Mouse (Mus musculus) forebrain, postnatal 0 days (tissue): ENCODE results near the gene Fyb. TPM values are rescaled to one million over a fixed set of nuclear protein-coding genes. Genes with fewer than 3 reads are reported as not detected.
A peak's percentile ranks its signal among the peaks of the same experiment; 100 is the strongest.

Source experiments
- ATAC-seq: fragments of 200-750 bp; cut with Nextera tagmentation; 2 replicates; pipeline ENCODE4 v1.8.0; 2017; ENCODE audit warnings: mild to moderate bottlenecking, moderate library complexity
- DNase-seq: peaks from one replicate; pipeline ENCODE4 v3.0.0-alpha.2; 2015
- H3K27ac ChIP-seq: fragments of 300-500 bp; sonication (generic); 2 replicates; pipeline ENCODE4 v1.5.1; 2014; ENCODE audit warnings: low read depth, mild to moderate bottlenecking, antibody characterized with exemption, low read length, moderate library complexity, mixed read lengths
- H3K27me3 ChIP-seq: fragments of 300-500 bp; sonication (generic); 2 replicates; pipeline ENCODE4 v1.6.1; 2014; ENCODE audit warnings: mild to moderate bottlenecking, low read length, mixed read lengths; ENCODE audit not compliant: insufficient read depth
- H3K36me3 ChIP-seq: fragments of 300-500 bp; sonication (generic); 2 replicates; pipeline ENCODE4 v1.6.1; 2014; ENCODE audit warnings: mild to moderate bottlenecking, moderate library complexity; ENCODE audit not compliant: insufficient read depth
- H3K4me1 ChIP-seq: fragments of 300-500 bp; sonication (generic); 2 replicates; pipeline ENCODE4 v1.6.1; 2014; ENCODE audit warnings: antibody characterized with exemption; ENCODE audit not compliant: insufficient read depth
- H3K4me2 ChIP-seq: fragments of 300-500 bp; sonication (generic); 2 replicates; pipeline ENCODE4 v1.6.1; 2014; ENCODE audit warnings: low read depth, mild to moderate bottlenecking, moderate library complexity
- H3K4me3 ChIP-seq: fragments of 300-500 bp; sonication (generic); 2 replicates; pipeline ENCODE4 v1.5.1; 2014; ENCODE audit warnings: low read depth, low read length, mixed read lengths
- H3K9ac ChIP-seq: fragments of 300-500 bp; sonication (generic); 2 replicates; pipeline ENCODE4 v1.6.1; 2014; ENCODE audit warnings: mild to moderate bottlenecking
- H3K9me3 ChIP-seq: fragments of 300-500 bp; sonication (generic); 2 replicates; pipeline ENCODE4 v1.6.1; 2016; ENCODE audit warnings: low read length
- CTCF ChIP-seq: sonication (generic); IDR thresholded peaks from 2 replicates; pipeline ENCODE4 v1.5.1; 2016; ENCODE audit warnings: antibody characterized with exemption, control low read depth, low read depth
- WGBS: fragments of 180-500 bp; shearing (Covaris S2); extraction: QIAGEN DNeasy Blood & Tissue Kit; methylation state at CpG from one replicate; pipeline ENCODE4 v1.1.7; 2014; 5-methylcytosine and 5-hydroxymethylcytosine counted together
- polyA plus RNA-seq: library from polyadenylated mRNA; unstranded; fragments of >200 nt; fragmentation: Nextera tagmentation; extraction: Ambion mirVana; gene quantifications from 2 replicates; pipeline ENCODE4 v1.2.1, GENCODE M21; 2015
- total RNA-seq: library from RNA; depleted of rRNA; stranded (reverse); fragments of >200 nt; gene quantifications from 2 replicates; pipeline ENCODE4 v1.2.3, GENCODE M21; 2014

Gene Fyb
- total and polyA plus RNA-seq, 2 experiments from 2014 or later, result 0.95 to 2.2 TPM

DNA sequence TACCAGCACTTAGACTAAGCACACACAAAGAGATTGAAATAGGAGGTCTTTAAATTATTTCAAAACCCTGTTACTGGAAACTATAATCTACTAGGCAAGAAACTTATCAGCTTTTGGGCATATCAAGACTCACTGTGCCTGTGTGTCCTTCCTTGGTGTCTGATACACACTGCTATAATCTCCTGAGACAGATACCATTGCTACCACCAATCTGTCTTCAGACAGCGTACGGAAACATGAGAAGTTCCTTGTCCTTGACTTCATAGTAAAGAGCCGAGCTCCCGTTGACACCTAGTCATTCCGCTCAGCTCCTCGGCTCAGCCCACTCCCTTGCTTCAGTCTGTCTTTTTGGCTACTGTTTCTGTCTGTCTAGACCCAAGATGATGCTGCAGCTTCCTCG is 29.2 kb downstream of the Fyb start:
- Histone ChIP-seq H3K4me3 (no peak overlapping the region), H3K9me3 (no peaks in the 10 kb centered on the region), H3K27ac (no peak overlapping the region), H3K27me3 (no peaks in the 10 kb centered on the region), H3K36me3 (no peaks in the 10 kb centered on the region), H3K9ac (no peak overlapping the region), H3K4me1 (no peaks in the 10 kb centered on the region), H3K4me2 (no peak overlapping the region)
- DNase-seq, result no peak
- ATAC-seq, result no peak
- WGBS, result 95% methylated on average over 7 of the region's 7 CpGs
- no peak for TF ChIP-seq CTCF

DNA sequence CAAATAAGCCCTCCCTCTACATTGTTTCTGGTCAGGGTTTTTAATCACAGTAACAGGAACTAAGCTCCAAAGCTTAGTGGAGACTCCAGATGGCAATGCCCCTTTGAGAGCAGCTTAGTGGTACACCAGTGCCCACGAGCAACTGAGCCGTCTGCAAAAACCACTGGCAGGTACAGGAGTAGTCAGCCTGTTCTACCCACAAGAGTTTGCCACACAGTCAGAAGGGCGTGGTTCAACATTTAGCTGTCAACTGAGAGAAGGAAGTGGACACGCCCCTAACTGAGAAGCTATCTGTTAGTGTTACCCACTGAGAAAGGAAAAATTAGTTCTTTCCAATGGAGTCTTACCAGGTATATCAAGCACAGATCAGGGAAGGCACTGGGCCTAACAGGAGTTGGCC is 32.1 kb downstream of the Fyb start:
- 86% methylated on average over 4 of the region's 4 CpGs for WGBS
- no peak overlapping the region for H3K9ac ChIP-seq
- H3K36me3 ChIP-seq, result no peaks in the 10 kb centered on the region
- H3K4me2 ChIP-seq, result no peak overlapping the region
- no peaks in the 10 kb centered on the region for H3K4me1 ChIP-seq
- TF ChIP-seq CTCF, result no peak
- no peaks in the 10 kb centered on the region for H3K9me3 ChIP-seq
- ATAC-seq, result no peak
- no peaks in the 10 kb centered on the region for H3K27me3 ChIP-seq
- no peak overlapping the region for H3K4me3 ChIP-seq
- H3K27ac ChIP-seq, result no peak overlapping the region
- no peak for DNase-seq

DNA sequence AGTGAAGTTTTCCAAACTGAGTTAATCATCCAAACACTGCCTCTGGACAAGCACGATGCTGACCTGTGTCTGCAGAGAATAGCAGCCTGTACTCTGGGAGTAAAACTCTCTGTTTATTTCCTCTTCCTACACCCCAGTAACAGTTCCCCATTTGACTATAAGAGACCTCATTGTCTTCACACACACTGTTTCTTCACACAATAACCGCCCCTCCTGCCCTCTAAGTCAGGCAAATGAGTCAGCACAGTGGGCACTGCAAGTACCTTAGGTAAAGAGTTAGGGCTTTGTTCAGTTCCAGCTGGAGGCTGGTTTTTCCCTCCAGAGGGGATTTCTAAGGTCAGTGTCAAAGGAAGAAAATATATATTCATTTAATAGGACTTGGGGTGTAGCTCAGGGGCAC is 32.9 kb downstream of the Fyb start:
- WGBS, result 35% methylated on average over 2 of the region's 2 CpGs
- no peak overlapping the region for H3K4me3 ChIP-seq
- H3K9ac ChIP-seq, result no peak overlapping the region
- no peak for TF ChIP-seq CTCF
- H3K27me3 ChIP-seq, result no peaks in the 10 kb centered on the region
- H3K4me1 ChIP-seq, result no peaks in the 10 kb centered on the region
- H3K27ac ChIP-seq, result no peak overlapping the region
- H3K9me3 ChIP-seq, result no peaks in the 10 kb centered on the region
- ATAC-seq (no peak), DNase-seq (no peak)
- H3K4me2 ChIP-seq, result no peak overlapping the region
- no peaks in the 10 kb centered on the region for H3K36me3 ChIP-seq

DNA sequence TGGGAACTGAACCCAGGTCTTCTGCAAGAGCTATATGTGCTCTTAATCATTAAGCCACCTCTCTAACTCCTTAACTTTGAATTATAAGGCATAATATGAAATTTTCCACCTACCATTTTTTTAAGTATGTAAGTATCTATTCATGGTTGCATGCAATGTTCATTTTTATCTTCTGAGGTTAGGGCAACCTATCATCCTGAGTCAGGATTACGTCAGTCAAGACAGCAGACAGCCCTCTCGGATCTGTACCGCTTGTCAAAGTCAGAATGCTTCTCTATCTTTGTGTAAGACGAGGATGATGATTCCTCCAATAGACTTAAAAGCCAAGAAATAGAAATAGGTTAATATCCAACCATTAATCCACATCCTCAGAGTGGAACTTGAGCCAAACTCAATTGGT is 33.6 kb downstream of the Fyb start:
- 87% methylated on average over 4 of the region's 4 CpGs for WGBS
- no peak for ATAC-seq

DNA sequence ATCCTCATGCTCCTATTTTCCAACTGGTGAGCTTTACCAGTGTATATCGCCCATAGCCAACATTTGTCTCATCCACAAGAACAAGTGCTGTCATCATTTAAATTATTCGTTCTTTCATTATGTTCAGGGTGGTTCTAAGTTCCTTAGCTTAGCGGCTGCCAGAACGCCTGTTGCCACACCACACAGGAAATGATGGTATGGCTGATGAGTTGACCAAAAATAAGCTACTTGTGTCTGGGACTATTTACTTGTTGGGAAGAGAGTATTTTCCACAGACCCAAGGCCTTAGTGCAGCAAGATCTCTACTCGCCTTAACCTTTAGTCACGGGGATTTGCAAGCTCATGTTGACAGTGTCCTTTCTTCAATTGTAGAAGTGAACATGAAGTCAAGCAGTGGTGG is 34.3 kb downstream of the Fyb start:
- DNase-seq, result no peak
- ATAC-seq, result no peak
- H3K9me3 ChIP-seq, result no peaks in the 10 kb centered on the region
- no peak overlapping the region for H3K4me2 ChIP-seq
- H3K4me3 ChIP-seq, result no peak overlapping the region
- H3K36me3 ChIP-seq, result no peaks in the 10 kb centered on the region
- no peak for TF ChIP-seq CTCF
- no peak overlapping the region for H3K9ac ChIP-seq
- no peak overlapping the region for H3K27ac ChIP-seq
- no peaks in the 10 kb centered on the region for H3K27me3 ChIP-seq
- H3K4me1 ChIP-seq, result no peaks in the 10 kb centered on the region
- 93% methylated on average over 6 of the region's 6 CpGs for WGBS

More for the DNA sequence above, 33.6 kb downstream of the Fyb start:
- H3K27me3 ChIP-seq, result no peaks in the 10 kb centered on the region
- no peaks in the 10 kb centered on the region for H3K9me3 ChIP-seq
- no peak overlapping the region for H3K9ac ChIP-seq
- H3K27ac ChIP-seq, result no peak overlapping the region
- no peak for TF ChIP-seq CTCF
- H3K4me2 ChIP-seq, result no peak overlapping the region
- no peak overlapping the region for H3K4me3 ChIP-seq
- DNase-seq, result no peak
- no peaks in the 10 kb centered on the region for H3K4me1 ChIP-seq
- H3K36me3 ChIP-seq, result no peaks in the 10 kb centered on the region

DNA sequence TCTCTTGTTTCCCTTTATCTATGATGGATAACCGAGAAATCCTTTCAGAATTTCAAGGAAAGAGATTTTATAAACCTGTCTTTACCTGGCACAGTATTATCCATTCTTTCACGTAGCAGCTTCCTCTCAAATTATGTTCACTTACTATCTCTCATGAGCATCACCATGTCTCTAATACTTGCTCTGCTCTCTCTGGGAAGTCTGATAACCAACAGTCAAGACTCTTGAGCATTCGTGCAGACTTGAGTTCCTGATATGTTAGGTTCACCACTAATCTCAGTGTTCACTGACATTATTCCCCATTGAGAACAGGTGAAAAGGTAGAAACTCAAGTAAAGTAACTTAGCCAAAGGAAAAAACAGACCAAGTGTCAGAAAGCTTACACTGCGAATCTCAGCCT is 34.9 kb downstream of the Fyb start:
- no peak for DNase-seq
- no peak overlapping the region for H3K27ac ChIP-seq
- no peak for ATAC-seq
- H3K9me3 ChIP-seq, result no peaks in the 10 kb centered on the region
- H3K36me3 ChIP-seq, result no peaks in the 10 kb centered on the region
- no peaks in the 10 kb centered on the region for H3K27me3 ChIP-seq
- WGBS, result 91% methylated on average over 4 of the region's 4 CpGs
- no peak for TF ChIP-seq CTCF
- H3K4me3 ChIP-seq, result no peak overlapping the region
- H3K4me2 ChIP-seq, result no peak overlapping the region
- no peaks in the 10 kb centered on the region for H3K4me1 ChIP-seq
- no peak overlapping the region for H3K9ac ChIP-seq

DNA sequence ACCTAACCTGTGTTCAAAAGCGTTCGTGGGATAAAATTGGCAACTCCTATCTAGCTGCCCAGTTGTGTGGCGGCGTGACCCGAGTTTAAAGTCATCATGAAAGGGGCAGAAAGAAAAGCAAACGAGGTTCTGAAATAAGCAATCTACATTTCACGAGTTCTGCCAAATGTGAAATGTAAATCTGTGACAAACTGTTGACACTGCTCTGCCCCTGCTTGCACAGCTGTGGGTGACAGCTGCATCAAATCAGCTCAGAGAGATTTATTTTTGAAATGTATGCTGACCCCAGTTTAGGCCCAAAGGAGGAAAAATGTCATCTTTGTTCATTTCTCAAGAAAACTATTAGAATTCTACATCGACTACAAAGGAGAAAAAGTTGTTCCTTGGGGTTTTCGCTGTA is 36.5 kb downstream of the Fyb start:
- Histone ChIP-seq H3K4me2 (no peak overlapping the region), H3K9ac (no peak overlapping the region), H3K36me3 (no peaks in the 10 kb centered on the region), H3K4me1 (no peaks in the 10 kb centered on the region), H3K9me3 (no peaks in the 10 kb centered on the region), H3K27ac (no peak overlapping the region), H3K27me3 (no peaks in the 10 kb centered on the region), H3K4me3 (no peak overlapping the region)
- ATAC-seq, result peak; percentile 61; the same call in 1 of the 2 replicates
- DNase-seq, result no peak
- WGBS, result 76% methylated on average over 9 of the region's 9 CpGs
- TF ChIP-seq CTCF, result no peak

DNA sequence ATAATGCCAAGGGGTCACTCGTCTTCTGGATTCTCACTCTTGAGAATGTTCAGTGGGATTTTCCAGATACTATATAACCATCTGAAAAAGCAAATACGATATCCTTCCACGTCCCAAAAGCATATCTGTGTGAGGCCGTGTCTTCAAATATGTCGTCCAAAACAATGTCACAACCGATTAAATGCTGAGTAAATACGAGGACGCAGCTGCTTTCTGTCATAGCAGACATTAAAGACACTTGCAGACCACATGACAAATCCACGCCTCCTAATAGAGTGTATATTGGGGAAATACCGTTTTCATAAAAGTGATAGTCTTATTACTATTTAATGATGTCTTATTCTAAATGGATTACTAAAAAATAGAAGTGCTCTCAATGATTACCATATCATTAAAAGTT is 38.0 kb downstream of the Fyb start:
- 92% methylated on average over 10 of the region's 10 CpGs for WGBS
- Histone ChIP-seq H3K4me1 (no peaks in the 10 kb centered on the region), H3K27me3 (no peaks in the 10 kb centered on the region), H3K9ac (no peak overlapping the region), H3K4me2 (no peak overlapping the region), H3K36me3 (no peaks in the 10 kb centered on the region), H3K9me3 (no peaks in the 10 kb centered on the region), H3K4me3 (no peak overlapping the region), H3K27ac (no peak overlapping the region)
- no peak for TF ChIP-seq CTCF
- ATAC-seq (no peak), DNase-seq (no peak)
